Mouse (Mus musculus) stomach, postnatal 0 days (tissue): ENCODE results near the gene Grin2a. TPM values are rescaled to one million over a fixed set of nuclear protein-coding genes. Genes with fewer than 3 reads are reported as not detected.

Source experiments
- ATAC-seq: fragments of 200-750 bp; cut with Nextera tagmentation; 2 replicates; pipeline ENCODE4 v1.8.0; 2017; ENCODE audit not compliant: low FRiP score, low TSS enrichment
- DNase-seq: peaks from one replicate; pipeline ENCODE4 v3.0.0-alpha.2; 2016; ENCODE audit warnings: low spot score
- H3K27ac ChIP-seq: fragments of 300-500 bp; sonication (generic); replicated peaks from 2 replicates; pipeline ENCODE4 v1.5.1; 2014; ENCODE audit warnings: mild to moderate bottlenecking, control low read depth
- H3K27me3 ChIP-seq: fragments of 300-500 bp; sonication (generic); 2 replicates; pipeline ENCODE4 v1.6.1; 2014; ENCODE audit warnings: low read length; ENCODE audit not compliant: control insufficient read depth, insufficient read depth
- H3K36me3 ChIP-seq: fragments of 300-500 bp; sonication (generic); 2 replicates; pipeline ENCODE4 v1.6.1; 2014; ENCODE audit warnings: low read length, mixed read lengths; ENCODE audit not compliant: control insufficient read depth, insufficient read depth
- H3K4me1 ChIP-seq: fragments of 300-500 bp; sonication (generic); replicated peaks from 2 replicates; pipeline ENCODE4 v1.6.1; 2014; ENCODE audit warnings: antibody characterized with exemption; ENCODE audit not compliant: control insufficient read depth, insufficient read depth
- H3K4me2 ChIP-seq: fragments of 300-500 bp; sonication (generic); replicated peaks from 2 replicates; pipeline ENCODE4 v1.6.1; 2014; ENCODE audit warnings: low read depth, mild to moderate bottlenecking, control low read depth, moderate library complexity
- H3K4me3 ChIP-seq: fragments of 300-500 bp; sonication (generic); 2 replicates; pipeline ENCODE4 v1.5.1; 2014; ENCODE audit warnings: low read depth, low read length, control low read depth
- H3K9ac ChIP-seq: fragments of 300-500 bp; sonication (generic); 2 replicates; pipeline ENCODE4 v1.6.1; 2014; ENCODE audit warnings: mild to moderate bottlenecking, low read length, control low read depth, mixed read lengths
- H3K9me3 ChIP-seq: fragments of 300-500 bp; sonication (generic); 2 replicates; pipeline ENCODE4 v1.6.1; 2016; ENCODE audit warnings: low read length; ENCODE audit not compliant: control insufficient read depth
- CTCF ChIP-seq: IDR thresholded peaks from 2 replicates; pipeline ENCODE4 v1.5.1; 2016; ENCODE audit warnings: antibody characterized with exemption, low read depth, mild to moderate bottlenecking, moderate library complexity
- EP300 ChIP-seq: optimal IDR thresholded peaks from 2 replicates; pipeline ENCODE3; 2016; ENCODE audit warnings: antibody characterized with exemption
- WGBS: fragments of 180-500 bp; shearing (Covaris S2); extraction: QIAGEN DNeasy Blood & Tissue Kit; methylation state at CpG from one replicate; pipeline ENCODE4 v1.1.7; 2014; 5-methylcytosine and 5-hydroxymethylcytosine counted together
- polyA plus RNA-seq: library from polyadenylated mRNA; unstranded; fragments of >200 nt; fragmentation: Nextera tagmentation; extraction: Ambion mirVana; gene quantifications from 2 replicates; pipeline ENCODE4 v1.2.1, GENCODE M21; 2015

The Grin2a gene
- polyA plus RNA-seq, 1 experiment from 2014 or later = not detected

GRCm38 (mm10) chr16:9857758-9858157 lies 137.6 kb downstream of the Grin2a start:
- H3K27me3 ChIP-seq = no peaks in the 10 kb centered on the region
- no peak for ATAC-seq
- no peaks in the 10 kb centered on the region for H3K4me1 ChIP-seq
- no peak for TF ChIP-seq CTCF
- no peak for DNase-seq
- WGBS = 75% methylated on average over 2 of the region's 2 CpGs
- no peaks in the 10 kb centered on the region for H3K9me3 ChIP-seq
- no peak overlapping the region for H3K27ac ChIP-seq
- H3K4me2 ChIP-seq = no peak overlapping the region
- H3K36me3 ChIP-seq = no peaks in the 10 kb centered on the region
- H3K4me3 ChIP-seq = no peak overlapping the region
- H3K9ac ChIP-seq = no peak overlapping the region

DNA sequence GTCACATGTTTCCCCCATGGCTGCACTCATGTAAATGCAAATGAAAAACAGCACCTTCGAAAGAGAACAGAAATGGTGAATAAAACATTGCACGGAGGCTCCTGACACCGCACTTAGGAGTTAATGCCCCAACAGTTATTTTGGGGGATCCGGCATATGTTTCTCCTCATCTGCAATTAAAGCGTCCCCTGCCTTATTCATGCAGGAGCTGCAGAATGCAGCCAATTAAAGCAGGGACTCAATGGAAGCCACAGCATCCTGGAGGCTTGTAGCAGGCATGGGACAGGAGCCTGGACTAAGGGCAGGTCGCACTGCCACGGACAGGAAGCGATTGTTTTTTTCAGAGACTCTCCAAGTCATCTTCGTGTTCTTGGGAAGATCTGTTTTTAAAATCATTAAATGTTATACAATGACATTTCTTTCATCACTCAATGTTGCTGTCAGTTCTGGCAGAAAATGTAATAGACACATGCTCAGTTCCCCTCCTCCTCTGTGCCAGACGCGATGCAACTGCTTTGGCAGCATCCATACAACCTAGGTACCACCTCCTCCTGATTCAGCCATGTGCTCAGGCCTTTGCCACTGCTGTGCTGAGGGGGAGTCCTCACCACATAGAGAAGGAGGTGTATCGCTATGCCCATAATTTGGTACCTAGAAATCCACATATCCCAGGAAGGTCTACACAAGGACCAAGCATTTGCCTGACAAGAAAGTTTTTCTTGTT lies 143.9 kb downstream of the Grin2a start:
- Histone ChIP-seq H3K4me2 (no peak overlapping the region), H3K27me3 (no peaks in the 10 kb centered on the region), H3K4me3 (no peak overlapping the region), H3K36me3 (no peaks in the 10 kb centered on the region), H3K9me3 (no peaks in the 10 kb centered on the region), H3K27ac (no peak overlapping the region), H3K9ac (no peak overlapping the region), H3K4me1 (no peaks in the 10 kb centered on the region)
- WGBS = 83% methylated on average over 12 of the region's 12 CpGs
- no peak for DNase-seq
- no peak for TF ChIP-seq CTCF
- TF ChIP-seq EP300 = no peak
- no peak for ATAC-seq

- H3K4me2 ChIP-seq = no peak overlapping the region
- 47% methylated on average over 3 of the region's 3 CpGs for WGBS
- DNase-seq (no peak), ATAC-seq (no peak)
- no peak overlapping the region for H3K9ac ChIP-seq
- H3K36me3 ChIP-seq = no peaks in the 10 kb centered on the region
- no peak overlapping the region for H3K27ac ChIP-seq
- H3K4me1 ChIP-seq = no peaks in the 10 kb centered on the region
- TF ChIP-seq CTCF (no peak), EP300 (no peak)
- no peaks in the 10 kb centered on the region for H3K27me3 ChIP-seq
- no peaks in the 10 kb centered on the region for H3K9me3 ChIP-seq
- no peak overlapping the region for H3K4me3 ChIP-seq
Observed at GRCm38 (mm10) chr16:9841496-9841895, 153.9 kb downstream of the Grin2a start.

DNA sequence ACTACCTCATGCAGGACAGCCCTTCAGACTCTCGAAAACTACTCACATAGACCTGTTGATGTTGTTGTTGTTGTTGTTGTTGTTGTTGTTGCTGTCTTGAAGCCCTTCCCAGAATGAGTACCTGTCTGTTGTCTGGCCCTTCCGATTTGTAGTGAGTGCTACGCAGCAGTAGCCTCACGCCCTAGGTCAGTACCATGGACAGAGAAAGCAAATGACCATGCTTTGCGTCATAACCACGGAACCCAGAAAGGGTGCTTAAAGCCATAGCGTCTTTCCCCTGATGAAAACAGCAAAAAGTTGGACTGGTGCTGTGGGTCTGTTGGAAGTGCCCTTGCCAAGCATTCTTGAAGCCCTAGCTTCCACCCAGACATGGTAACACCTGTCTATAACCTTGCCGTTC lies 158.8 kb downstream of the Grin2a start:
- H3K9me3 ChIP-seq = no peaks in the 10 kb centered on the region
- DNase-seq (peak; percentile 14), ATAC-seq (no peak)
- no peak overlapping the region for H3K27ac ChIP-seq
- H3K4me2 ChIP-seq = no peak overlapping the region
- 32% methylated on average over 8 of the region's 8 CpGs for WGBS
- no peaks in the 10 kb centered on the region for H3K36me3 ChIP-seq
- no peaks in the 10 kb centered on the region for H3K4me1 ChIP-seq
- no peak overlapping the region for H3K4me3 ChIP-seq
- no peak overlapping the region for H3K9ac ChIP-seq
- no peaks in the 10 kb centered on the region for H3K27me3 ChIP-seq
- TF ChIP-seq EP300 (no peak), CTCF (no peak)

DNA sequence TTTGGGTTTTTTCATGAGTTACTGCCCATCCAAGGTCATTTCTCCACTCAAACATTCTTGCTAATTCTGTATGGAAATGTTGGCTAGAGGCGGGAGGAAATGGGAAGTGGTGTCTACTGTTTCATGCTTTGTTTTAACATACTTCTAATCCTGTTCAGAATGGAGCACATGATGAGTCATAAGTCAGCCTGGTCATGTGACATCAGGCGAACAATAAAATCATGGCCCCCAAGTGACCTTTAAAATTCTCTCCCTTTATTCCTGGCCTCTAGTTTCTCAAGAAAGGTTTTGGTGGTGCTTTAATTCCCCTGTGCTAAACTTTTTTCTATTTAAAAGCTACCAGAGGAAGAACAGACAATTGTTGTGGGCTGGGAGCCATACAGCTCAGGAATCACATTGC lies 161.1 kb downstream of the Grin2a start:
- H3K36me3 ChIP-seq = no peaks in the 10 kb centered on the region
- ATAC-seq = no peak
- H3K27ac ChIP-seq = no peak overlapping the region
- TF ChIP-seq CTCF (no peak), EP300 (no peak)
- H3K4me1 ChIP-seq = no peaks in the 10 kb centered on the region
- no peak for DNase-seq
- 77% methylated on average over 2 of the region's 2 CpGs for WGBS
- H3K4me2 ChIP-seq = no peak overlapping the region
- no peak overlapping the region for H3K9ac ChIP-seq
- H3K27me3 ChIP-seq = no peaks in the 10 kb centered on the region
- no peaks in the 10 kb centered on the region for H3K9me3 ChIP-seq
- no peak overlapping the region for H3K4me3 ChIP-seq

- Histone ChIP-seq H3K27me3 (no peaks in the 10 kb centered on the region), H3K4me1 (no peaks in the 10 kb centered on the region), H3K9me3 (no peaks in the 10 kb centered on the region), H3K4me2 (no peak overlapping the region), H3K4me3 (no peak overlapping the region), H3K36me3 (no peaks in the 10 kb centered on the region), H3K27ac (no peak overlapping the region), H3K9ac (no peak overlapping the region)
- no peak for DNase-seq
- WGBS = 61% methylated on average over 2 of the region's 2 CpGs
- no peak for ATAC-seq
- TF ChIP-seq EP300 = no peak
- no peak for TF ChIP-seq CTCF
Observed at GRCm38 (mm10) chr16:9825110-9825483, 170.3 kb downstream of the Grin2a start.
